Mouse (Mus musculus) thymus, adult 2 months (tissue): ENCODE measurements around the gene Tcf25. TPM values are rescaled to one million over a fixed set of nuclear protein-coding genes. Genes with fewer than 3 reads are reported as not detected.
"Not testable (repeated sequence)": the region's sequence is repeated elsewhere in the genome, so short reads cannot be mapped to it uniquely, and the experiment has no call there.

Experiments used
- DNase-seq: peaks from one replicate; pipeline ENCODE4 v3.0.0; 2021
- H3K27ac ChIP-seq: fragments of 200-500 bp; 2 replicates; pipeline ENCODE4 v1.5.1; 2012; ENCODE audit warnings: low read length, control low read depth; ENCODE audit not compliant: control insufficient read depth, insufficient read depth
- H3K27me3 ChIP-seq: fragments of 200-500 bp; 2 replicates; pipeline ENCODE4 v1.6.1; 2012; ENCODE audit warnings: mild to moderate bottlenecking, low read length, moderate library complexity, mixed read lengths; ENCODE audit not compliant: control insufficient read depth, insufficient read depth
- H3K36me3 ChIP-seq: fragments of 200-500 bp; 2 replicates; pipeline ENCODE4 v1.6.1; 2012; ENCODE audit warnings: mild to moderate bottlenecking, low read length, moderate library complexity; ENCODE audit not compliant: control insufficient read depth, insufficient read depth
- H3K4me1 ChIP-seq: fragments of 200-500 bp; replicated peaks from 2 replicates; pipeline ENCODE4 v1.6.1; 2012; ENCODE audit warnings: low read length; ENCODE audit not compliant: control insufficient read depth, insufficient read depth
- H3K4me3 ChIP-seq: fragments of 200-500 bp; 2 replicates; pipeline ENCODE4 v1.5.1; 2012; ENCODE audit warnings: mild to moderate bottlenecking, low read length, control low read depth, moderate library complexity; ENCODE audit not compliant: control insufficient read depth, insufficient read depth
- CTCF ChIP-seq: fragments of 200-500 bp; IDR thresholded peaks from 2 replicates; pipeline ENCODE4 v1.5.1; 2012; ENCODE audit warnings: mild to moderate bottlenecking, control low read depth, low read length, moderate library complexity, borderline replicate concordance; ENCODE audit not compliant: control insufficient read depth, poor library complexity, insufficient read depth; ENCODE audit errors: extremely low read depth
- POLR2A ChIP-seq: fragments of 200-500 bp; IDR thresholded peaks from 2 replicates; pipeline ENCODE4 v1.6.1; 2012; ENCODE audit warnings: mild to moderate bottlenecking, low read length, control low read depth, moderate library complexity; ENCODE audit not compliant: control insufficient read depth, poor library complexity, insufficient read depth; ENCODE audit errors: extremely low read depth
- WGBS: fragments of 180-500 bp; shearing (Covaris S2); methylation state at CpG from one replicate; pipeline ENCODE4 v1.1.7; 2018; 5-methylcytosine and 5-hydroxymethylcytosine counted together
- polyA plus RNA-seq: library from polyadenylated mRNA; depleted of rRNA; stranded (reverse); fragments of >200 nt; gene quantifications from 2 replicates; pipeline ENCODE4 v1.2.3, GENCODE M21; 2012

Tcf25 gene
- polyA plus RNA-seq, 1 experiment: 261 TPM

- H3K27me3 ChIP-seq: peaks cover 3% of the 10 kb centered on the region; the same call in 1 of the 2 replicates
- TF ChIP-seq POLR2A (no peak), CTCF (no peak)
- no peak for DNase-seq
- no peak overlapping the region for H3K27ac ChIP-seq
- H3K4me1 ChIP-seq: peaks cover 41% of the 10 kb centered on the region
- WGBS: 22% methylated on average over 9 of the region's 9 CpGs
- H3K4me3 ChIP-seq: no peak overlapping the region
- H3K36me3 ChIP-seq: no peaks in the 10 kb centered on the region
Observed at GRCm38 (mm10) chr8:123414255-123414654, 40.7 kb downstream of the Tcf25 start.

GRCm38 (mm10) chr8:123414997-123415696 lies 41.6 kb downstream of the Tcf25 start:
- H3K4me3 ChIP-seq, H3K27ac ChIP-seq, DNase-seq, H3K27me3 ChIP-seq, H3K36me3 ChIP-seq: not testable (repeated sequence)
- peaks cover 32% of the 10 kb centered on the region for H3K4me1 ChIP-seq
- 91% methylated on average over 5 of the region's 5 CpGs for WGBS

GRCm38 (mm10) chr8:123415967-123416943 lies 42.7 kb downstream of the Tcf25 start:
- peaks cover 3% of the 10 kb centered on the region; the same call in 1 of the 2 replicates for H3K27me3 ChIP-seq
- TF ChIP-seq CTCF: no peak
- no peak for TF ChIP-seq POLR2A
- H3K4me3 ChIP-seq: no peak overlapping the region
- no peak for DNase-seq
- WGBS: 83% methylated on average over 8 of the region's 8 CpGs
- no peaks in the 10 kb centered on the region for H3K36me3 ChIP-seq
- H3K27ac ChIP-seq: no peak overlapping the region
- H3K4me1 ChIP-seq: peaks cover 23% of the 10 kb centered on the region

GRCm38 (mm10) chr8:123416944-123417555 lies 43.5 kb downstream of the Tcf25 start:
- Histone ChIP-seq H3K4me1 (peaks cover 15% of the 10 kb centered on the region), H3K4me3 (no peak overlapping the region), H3K27me3 (no peaks in the 10 kb centered on the region), H3K27ac (no peak overlapping the region), H3K36me3 (no peaks in the 10 kb centered on the region)
- TF ChIP-seq CTCF (no peak), POLR2A (no peak)
- no peak for DNase-seq
- 90% methylated on average over 8 of the region's 8 CpGs for WGBS

- 61% methylated on average over 4 of the region's 4 CpGs for WGBS
- Histone ChIP-seq H3K4me3 (no peak overlapping the region), H3K27me3 (no peaks in the 10 kb centered on the region), H3K36me3 (no peaks in the 10 kb centered on the region), H3K4me1 (no peaks in the 10 kb centered on the region), H3K27ac (no peak overlapping the region)
- TF ChIP-seq CTCF: no peak
- no peak for TF ChIP-seq POLR2A
- DNase-seq: no peak
Observed at GRCm38 (mm10) chr8:123419711-123420110, 46.2 kb downstream of the Tcf25 start.

- Histone ChIP-seq H3K27ac (no peak overlapping the region), H3K4me3 (no peak overlapping the region), H3K36me3 (no peaks in the 10 kb centered on the region), H3K27me3 (no peaks in the 10 kb centered on the region), H3K4me1 (no peaks in the 10 kb centered on the region)
- DNase-seq: no peak
- 96% methylated on average over 34 of the region's 34 CpGs for WGBS
- no peak for TF ChIP-seq POLR2A
- no peak for TF ChIP-seq CTCF
Observed at GRCm38 (mm10) chr8:123420525-123421281, 47.1 kb downstream of the Tcf25 start.
